Mouse (Mus musculus): Measurements from ENCODE around the gene Zfp362. TPM values are rescaled to one million over a fixed set of nuclear protein-coding genes. Genes with fewer than 3 reads are reported as not detected.

Gene Zfp362
- polyA plus RNA-seq, 1 experiment from 2014 or later: 12.9 TPM

- H3K9me3 ChIP-seq (ENCODE audit: control insufficient read depth): no peaks in the 10 kb centered on the region
- no peaks in the 10 kb centered on the region for H3K36me3 ChIP-seq (ENCODE audit: control insufficient read depth, insufficient read depth)
- no peak overlapping the region for H3K27ac ChIP-seq (ENCODE audit: low read depth, low read length)
- H3K4me3 ChIP-seq (ENCODE audit: low read depth, low read length): no peak overlapping the region
- no peaks in the 10 kb centered on the region for H3K4me1 ChIP-seq (replicated peaks; ENCODE audit: control insufficient read depth, insufficient read depth, low read length)
- no peak for TF ChIP-seq CTCF (IDR thresholded peaks at IDR 0.05; ENCODE audit: low read depth)
- 76% methylated on average over 5 of the region's 5 CpGs for WGBS
- H3K4me2 ChIP-seq (replicated peaks; ENCODE audit: low read depth): no peak overlapping the region
- ATAC-seq: no peak
- no peak overlapping the region for H3K9ac ChIP-seq (ENCODE audit: low read depth, low read length)
- H3K27me3 ChIP-seq (replicated peaks; ENCODE audit: control insufficient read depth, insufficient read depth, low read length): no peaks in the 10 kb centered on the region
These were observed 46.6 kb downstream of the Zfp362 start for GRCm38 (mm10) chr4:128759214-128759613.

- TF ChIP-seq CTCF (IDR thresholded peaks at IDR 0.05; ENCODE audit: low read depth): no peak
- no peaks in the 10 kb centered on the region for H3K4me1 ChIP-seq (replicated peaks; ENCODE audit: control insufficient read depth, insufficient read depth, low read length)
- 71% methylated on average over 7 of the region's 7 CpGs for WGBS
- no peak for ATAC-seq
- H3K27ac ChIP-seq (ENCODE audit: low read depth, low read length): no peak overlapping the region
- peaks cover 31% of the 10 kb centered on the region for H3K36me3 ChIP-seq (ENCODE audit: control insufficient read depth, insufficient read depth)
- no peak overlapping the region for H3K4me2 ChIP-seq (replicated peaks; ENCODE audit: low read depth)
- H3K27me3 ChIP-seq (replicated peaks; ENCODE audit: control insufficient read depth, insufficient read depth, low read length): no peaks in the 10 kb centered on the region
- no peaks in the 10 kb centered on the region for H3K9me3 ChIP-seq (ENCODE audit: control insufficient read depth)
- no peak overlapping the region for H3K9ac ChIP-seq (ENCODE audit: low read depth, low read length)
- H3K4me3 ChIP-seq (ENCODE audit: low read depth, low read length): no peak overlapping the region
These were observed 49.9 kb downstream of the Zfp362 start for GRCm38 (mm10) chr4:128755900-128756299.

GRCm38 (mm10) chr4:128755064-128755463, 50.8 kb downstream of the Zfp362 start, which contains the start of gene A3galt2:
TSS of gene A3galt2 (plus strand) at chr4:128755364.
- no peak for ATAC-seq
- H3K27me3 ChIP-seq (replicated peaks; ENCODE audit: control insufficient read depth, insufficient read depth, low read length): no peaks in the 10 kb centered on the region
- no peaks in the 10 kb centered on the region for H3K4me1 ChIP-seq (replicated peaks; ENCODE audit: control insufficient read depth, insufficient read depth, low read length)
- H3K9me3 ChIP-seq (ENCODE audit: control insufficient read depth): no peaks in the 10 kb centered on the region
- no peak within 1 kb of the TSS for H3K9ac ChIP-seq (ENCODE audit: low read depth, low read length)
- no peak within 1 kb of the TSS for H3K27ac ChIP-seq (ENCODE audit: low read depth, low read length)
- WGBS: 65% methylated on average over 3 of the region's 3 CpGs
- no peak within 1 kb of the TSS for H3K4me3 ChIP-seq (ENCODE audit: low read depth, low read length)
- no peak for TF ChIP-seq CTCF (IDR thresholded peaks at IDR 0.05; ENCODE audit: low read depth)
- H3K4me2 ChIP-seq (replicated peaks; ENCODE audit: low read depth): no peak within 1 kb of the TSS
- peaks cover 40% of the 10 kb centered on the region for H3K36me3 ChIP-seq (ENCODE audit: control insufficient read depth, insufficient read depth)

- Histone ChIP-seq H3K9ac (ENCODE audit: low read depth, low read length) (no peak overlapping the region), H3K9me3 (ENCODE audit: control insufficient read depth) (no peaks in the 10 kb centered on the region), H3K4me2 (replicated peaks; ENCODE audit: low read depth) (no peak overlapping the region), H3K4me3 (ENCODE audit: low read depth, low read length) (no peak overlapping the region), H3K4me1 (replicated peaks; ENCODE audit: control insufficient read depth, insufficient read depth, low read length) (no peaks in the 10 kb centered on the region), H3K27ac (ENCODE audit: low read depth, low read length) (0 out of 2 replicates have a peak overlapping the region, but pooled peaks have one; percentile 7), H3K27me3 (replicated peaks; ENCODE audit: control insufficient read depth, insufficient read depth, low read length) (no peaks in the 10 kb centered on the region), H3K36me3 (ENCODE audit: control insufficient read depth, insufficient read depth) (peaks cover 53% of the 10 kb centered on the region)
- WGBS: 89% methylated on average over 7 of the region's 7 CpGs
- no peak for ATAC-seq
- no peak for TF ChIP-seq CTCF (IDR thresholded peaks at IDR 0.05; ENCODE audit: low read depth)
These were observed 52.3 kb downstream of the Zfp362 start for GRCm38 (mm10) chr4:128753571-128753970.

GRCm38 (mm10) chr4:128752031-128752757, 53.7 kb downstream of the Zfp362 start:
- Histone ChIP-seq H3K9me3 (ENCODE audit: control insufficient read depth) (no peaks in the 10 kb centered on the region), H3K36me3 (ENCODE audit: control insufficient read depth, insufficient read depth) (peaks cover 67% of the 10 kb centered on the region), H3K27me3 (replicated peaks; ENCODE audit: control insufficient read depth, insufficient read depth, low read length) (no peaks in the 10 kb centered on the region), H3K9ac (ENCODE audit: low read depth, low read length) (no peak overlapping the region), H3K4me3 (ENCODE audit: low read depth, low read length) (no peak overlapping the region), H3K4me2 (replicated peaks; ENCODE audit: low read depth) (no peak overlapping the region), H3K4me1 (replicated peaks; ENCODE audit: control insufficient read depth, insufficient read depth, low read length) (no peaks in the 10 kb centered on the region), H3K27ac (ENCODE audit: low read depth, low read length) (no peak overlapping the region)
- WGBS: 91% methylated on average over 13 of the region's 13 CpGs
- no peak for ATAC-seq
- TF ChIP-seq CTCF (IDR thresholded peaks at IDR 0.05; ENCODE audit: low read depth): no peak

- ATAC-seq: no peak
- no peaks in the 10 kb centered on the region for H3K27me3 ChIP-seq (replicated peaks; ENCODE audit: control insufficient read depth, insufficient read depth, low read length)
- no peak overlapping the region for H3K4me3 ChIP-seq (ENCODE audit: low read depth, low read length)
- no peaks in the 10 kb centered on the region for H3K9me3 ChIP-seq (ENCODE audit: control insufficient read depth)
- peaks cover 78% of the 10 kb centered on the region for H3K36me3 ChIP-seq (ENCODE audit: control insufficient read depth, insufficient read depth)
- WGBS: 58% methylated on average over 5 of the region's 5 CpGs
- H3K27ac ChIP-seq (ENCODE audit: low read depth, low read length): no peak overlapping the region
- no peaks in the 10 kb centered on the region for H3K4me1 ChIP-seq (replicated peaks; ENCODE audit: control insufficient read depth, insufficient read depth, low read length)
- no peak overlapping the region for H3K9ac ChIP-seq (ENCODE audit: low read depth, low read length)
- TF ChIP-seq CTCF (IDR thresholded peaks at IDR 0.05; ENCODE audit: low read depth): peak; percentile 59
- H3K4me2 ChIP-seq (replicated peaks; ENCODE audit: low read depth): no peak overlapping the region
These were observed 54.8 kb downstream of the Zfp362 start for GRCm38 (mm10) chr4:128751006-128751405.

All from intestine, postnatal 0 days (tissue).